Mouse (Mus musculus) gastrocnemius, adult 8-10 months (tissue): ENCODE data around the gene Gdap2. TPM values are rescaled to one million over a fixed set of nuclear protein-coding genes. Genes with fewer than 3 reads are reported as not detected.

Source experiments
- DNase-seq, 2 experiments: peaks; one replicate each; pipeline ENCODE4 v3.0.0; 2022; ENCODE audit warnings: low spot score in 2 of 2
- total RNA-seq, 4 experiments: library from RNA; stranded (reverse); gene quantifications; 2 replicates each; pipeline ENCODE4 v1.2.4; 2022

The Gdap2 gene
- 1 to 10 TPM; 5.4 to 6.8 (median 6.4) TPM for total RNA-seq

GRCm38 (mm10) chr3:100162315-100163105 is at the start of gene Gdap2, which contains the start of gene Wdr3:
Gene Gdap2, plus strand, starts transcription at chr3:100162381.
Gene Wdr3, minus strand, starts transcription at chr3:100162407.
- peak; percentile 82 to 88 for DNase-seq

- no peak for DNase-seq
These were observed 43.5 kb upstream of the Gdap2 start for GRCm38 (mm10) chr3:100118681-100119080.

GRCm38 (mm10) chr3:100121961-100122360 is 40.2 kb upstream of the Gdap2 start:
- DNase-seq: no peak

- no peak for DNase-seq
These were observed 39.7 kb upstream of the Gdap2 start for GRCm38 (mm10) chr3:100122445-100122844.

GRCm38 (mm10) chr3:100160682-100161445 is 1.3 kb upstream of the Gdap2 start:
- DNase-seq: no peak

- no peak for DNase-seq
These were observed 391 bp upstream of the Gdap2 start for GRCm38 (mm10) chr3:100161665-100162314.

- DNase-seq: no peak
These were observed 1.4 kb downstream of the Gdap2 start for GRCm38 (mm10) chr3:100163556-100163955.

GRCm38 (mm10) chr3:100164991-100165390 is 2.8 kb downstream of the Gdap2 start:
- DNase-seq: no peak

GRCm38 (mm10) chr3:100176031-100176430 is 13.8 kb downstream of the Gdap2 start:
- DNase-seq: no peak

- DNase-seq: no peak
These were observed 18.3 kb downstream of the Gdap2 start for GRCm38 (mm10) chr3:100180471-100180870.

- DNase-seq: peak in 1 of 2 experiments; percentile 30
These were observed 27.3 kb downstream of the Gdap2 start for GRCm38 (mm10) chr3:100189444-100189843.

- no peak for DNase-seq
These were observed 27.7 kb downstream of the Gdap2 start for GRCm38 (mm10) chr3:100189861-100190260.

GRCm38 (mm10) chr3:100194210-100194609 is 32.0 kb downstream of the Gdap2 start:
- no peak for DNase-seq

GRCm38 (mm10) chr3:100201554-100201953 is 39.4 kb downstream of the Gdap2 start:
- DNase-seq: no peak

GRCm38 (mm10) chr3:100206973-100207372 is 44.8 kb downstream of the Gdap2 start:
- DNase-seq: no peak

GRCm38 (mm10) chr3:100215469-100215868 is 53.3 kb downstream of the Gdap2 start:
- DNase-seq: no peak

GRCm38 (mm10) chr3:100225326-100225959 is 63.3 kb downstream of the Gdap2 start:
- DNase-seq: peak in 1 of 2 experiments; percentile 16

- no peak for DNase-seq
These were observed 65.3 kb downstream of the Gdap2 start for GRCm38 (mm10) chr3:100227509-100227908.

GRCm38 (mm10) chr3:100228981-100229380 is 66.8 kb downstream of the Gdap2 start:
- DNase-seq: no peak

GRCm38 (mm10) chr3:100236725-100237436 is 74.7 kb downstream of the Gdap2 start:
- no peak for DNase-seq

GRCm38 (mm10) chr3:100242230-100242629 is 80.0 kb downstream of the Gdap2 start:
- DNase-seq: no peak
